Mouse (Mus musculus) spleen, adult 2 months (tissue): Measurements from ENCODE around the gene Ptprg. TPM values are rescaled to one million over a fixed set of nuclear protein-coding genes. Genes with fewer than 3 reads are reported as not detected.
"Not testable (repeated sequence)": the region's sequence is repeated elsewhere in the genome, so short reads cannot be mapped to it uniquely, and the experiment has no call there.

Experiments used
- DNase-seq, 2 experiments: peaks; one replicate each; pipeline versions ENCODE4 v3.0.0 to v3.0.0-alpha.2; 2012 to 2021; ENCODE audit warnings: low spot score in 2 of 2, low read depth in 1 of 2
- H3K27ac ChIP-seq: fragments of 200-500 bp; 2 replicates; pipeline ENCODE4 v1.5.1; 2012; ENCODE audit warnings: low read length, inconsistent platforms; ENCODE audit not compliant: insufficient read depth
- H3K27me3 ChIP-seq: fragments of 200-500 bp; 2 replicates; pipeline ENCODE4 v1.6.1; 2012; ENCODE audit warnings: mild to moderate bottlenecking, moderate library complexity, low read length, inconsistent platforms; ENCODE audit not compliant: control insufficient read depth, insufficient read depth
- H3K36me3 ChIP-seq: fragments of 200-500 bp; 2 replicates; pipeline ENCODE4 v1.6.1; 2012; ENCODE audit warnings: mild to moderate bottlenecking, low read length, inconsistent platforms; ENCODE audit not compliant: control insufficient read depth, insufficient read depth
- H3K4me1 ChIP-seq: fragments of 200-500 bp; 2 replicates; pipeline ENCODE4 v1.6.1; 2011; ENCODE audit warnings: inconsistent platforms; ENCODE audit not compliant: control insufficient read depth, insufficient read depth, insufficient read length
- H3K4me3 ChIP-seq: fragments of 200-500 bp; 2 replicates; pipeline ENCODE4 v1.5.1; 2011; ENCODE audit warnings: mild to moderate bottlenecking, inconsistent platforms; ENCODE audit not compliant: insufficient read depth, insufficient read length; ENCODE audit errors: extremely low read depth
- CTCF ChIP-seq: fragments of 200-500 bp; IDR thresholded peaks from 2 replicates; pipeline ENCODE4 v1.5.1; 2011; ENCODE audit warnings: mild to moderate bottlenecking, inconsistent platforms; ENCODE audit not compliant: insufficient read depth, insufficient read length, insufficient replicate concordance; ENCODE audit errors: extremely low read depth
- POLR2A ChIP-seq: fragments of 200-500 bp; IDR thresholded peaks from 2 replicates; pipeline ENCODE4 v1.6.1; 2011; ENCODE audit warnings: low read depth, low read length, inconsistent platforms
- WGBS: fragments of 180-500 bp; shearing (Covaris S2); methylation state at CpG from one replicate; pipeline ENCODE4 v1.1.7; 2018; 5-methylcytosine and 5-hydroxymethylcytosine counted together
- polyA plus RNA-seq: library from polyadenylated mRNA; depleted of rRNA; stranded (reverse); fragments of >200 nt; gene quantifications from 2 replicates; pipeline ENCODE4 v1.2.3, GENCODE M21; 2012

The Ptprg gene
- polyA plus RNA-seq, 1 experiment: 4.9 TPM

- no peaks in the 10 kb centered on the region for H3K36me3 ChIP-seq
- H3K4me3 ChIP-seq: no peak overlapping the region
- TF ChIP-seq CTCF (no peak), POLR2A (no peak)
- H3K27ac ChIP-seq: no peak overlapping the region
- no peaks in the 10 kb centered on the region for H3K27me3 ChIP-seq
- DNase-seq: no peak
- 78% methylated on average over 3 of the region's 3 CpGs for WGBS
- no peaks in the 10 kb centered on the region for H3K4me1 ChIP-seq
Observed at GRCm38 (mm10) chr14:12039743-12040142, 486.4 kb downstream of the Ptprg start.

- TF ChIP-seq CTCF: no peak
- no peak for TF ChIP-seq POLR2A
- H3K27ac ChIP-seq: no peak overlapping the region
- no peaks in the 10 kb centered on the region for H3K4me1 ChIP-seq
- 89% methylated on average over 6 of the region's 6 CpGs for WGBS
- no peak for DNase-seq
- no peaks in the 10 kb centered on the region for H3K27me3 ChIP-seq
- no peak overlapping the region for H3K4me3 ChIP-seq
- H3K36me3 ChIP-seq: no peaks in the 10 kb centered on the region
Observed at GRCm38 (mm10) chr14:12041566-12041965, 488.2 kb downstream of the Ptprg start.

GRCm38 (mm10) chr14:12046226-12046882, 493.0 kb downstream of the Ptprg start:
- WGBS: 93% methylated on average over 3 of the region's 3 CpGs
- TF ChIP-seq CTCF: no peak
- no peak for TF ChIP-seq POLR2A
- Histone ChIP-seq H3K36me3 (no peaks in the 10 kb centered on the region), H3K4me1 (no peaks in the 10 kb centered on the region), H3K27ac (no peak overlapping the region), H3K4me3 (no peak overlapping the region), H3K27me3 (no peaks in the 10 kb centered on the region)
- no peak for DNase-seq

GRCm38 (mm10) chr14:12047637-12048036, 494.3 kb downstream of the Ptprg start:
- H3K4me1 ChIP-seq: no peaks in the 10 kb centered on the region
- no peaks in the 10 kb centered on the region for H3K27me3 ChIP-seq
- no peak overlapping the region for H3K27ac ChIP-seq
- no peak overlapping the region for H3K4me3 ChIP-seq
- WGBS: 96% methylated on average over 4 of the region's 4 CpGs
- H3K36me3 ChIP-seq: no peaks in the 10 kb centered on the region
- no peak for DNase-seq
- TF ChIP-seq CTCF (no peak), POLR2A (no peak)

- TF ChIP-seq POLR2A (no peak), CTCF (no peak)
- Histone ChIP-seq H3K4me1 (no peaks in the 10 kb centered on the region), H3K36me3 (no peaks in the 10 kb centered on the region), H3K4me3 (no peak overlapping the region), H3K27me3 (no peaks in the 10 kb centered on the region), H3K27ac (no peak overlapping the region)
- no peak for DNase-seq
- 74% methylated on average over 5 of the region's 5 CpGs for WGBS
Observed at GRCm38 (mm10) chr14:12056912-12057524, 503.7 kb downstream of the Ptprg start.

GRCm38 (mm10) chr14:12057856-12058255, 504.5 kb downstream of the Ptprg start:
- no peak for DNase-seq
- no peaks in the 10 kb centered on the region for H3K36me3 ChIP-seq
- no peak overlapping the region for H3K4me3 ChIP-seq
- no peak overlapping the region for H3K27ac ChIP-seq
- no peaks in the 10 kb centered on the region for H3K27me3 ChIP-seq
- WGBS: 74% methylated on average over 2 of the region's 2 CpGs
- no peak for TF ChIP-seq POLR2A
- TF ChIP-seq CTCF: no peak
- H3K4me1 ChIP-seq: no peaks in the 10 kb centered on the region

GRCm38 (mm10) chr14:12059149-12059548, 505.8 kb downstream of the Ptprg start:
- DNase-seq: no peak
- 87% methylated on average over 7 of the region's 7 CpGs for WGBS

GRCm38 (mm10) chr14:12061313-12061712, 508.0 kb downstream of the Ptprg start:
- H3K27me3 ChIP-seq, H3K4me3 ChIP-seq, H3K4me1 ChIP-seq, H3K36me3 ChIP-seq, DNase-seq, H3K27ac ChIP-seq: not testable (repeated sequence)
- 77% methylated on average over 2 of the region's 2 CpGs for whole genome bisulfite sequencing

More at GRCm38 (mm10) chr14:12059149-12059548, 505.8 kb downstream of the Ptprg start:
- no peaks in the 10 kb centered on the region for H3K36me3 ChIP-seq
- TF ChIP-seq POLR2A (no peak), CTCF (no peak)
- H3K27me3 ChIP-seq: no peaks in the 10 kb centered on the region
- H3K27ac ChIP-seq: no peak overlapping the region
- no peak overlapping the region for H3K4me3 ChIP-seq
- H3K4me1 ChIP-seq: no peaks in the 10 kb centered on the region
